Mouse (Mus musculus) ES-Bruce4 (cell line): ENCODE data around the gene Nelfe. TPM values are rescaled to one million over a fixed set of nuclear protein-coding genes. Genes with fewer than 3 reads are reported as not detected.

Source experiments
- H3K27ac ChIP-seq: 2 replicates; pipeline ENCODE4 v1.5.1; 2012; ENCODE audit warnings: low read length, inconsistent platforms; ENCODE audit not compliant: insufficient read depth
- H3K27me3 ChIP-seq: 2 replicates; pipeline ENCODE4 v1.6.1; 2012; ENCODE audit warnings: mild to moderate bottlenecking, low read length, inconsistent platforms; ENCODE audit not compliant: control insufficient read depth, poor library complexity, insufficient read depth, severe bottlenecking
- H3K36me3 ChIP-seq: 2 replicates; pipeline ENCODE4 v1.6.1; 2012; ENCODE audit warnings: inconsistent platforms, mild to moderate bottlenecking, low read length, moderate library complexity; ENCODE audit not compliant: control insufficient read depth, poor library complexity, insufficient read depth, severe bottlenecking
- H3K4me1 ChIP-seq: one replicate; pipeline ENCODE4 v1.8.1; 2011; ENCODE audit warnings: low read length; ENCODE audit not compliant: control insufficient read depth, insufficient read depth
- H3K4me3 ChIP-seq: 2 replicates; pipeline ENCODE4 v1.5.1; 2011; ENCODE audit warnings: low read depth, mild to moderate bottlenecking, low read length
- H3K9ac ChIP-seq: 2 replicates; pipeline ENCODE4 v1.6.1; 2012; ENCODE audit warnings: low read depth, mild to moderate bottlenecking, inconsistent platforms; ENCODE audit not compliant: poor library complexity, severe bottlenecking
- H3K9me3 ChIP-seq: replicated peaks from 2 replicates; pipeline ENCODE4 v1.6.1; 2012; ENCODE audit warnings: mild to moderate bottlenecking, low read length, inconsistent platforms; ENCODE audit not compliant: control insufficient read depth, poor library complexity, insufficient read depth, severe bottlenecking
- CTCF ChIP-seq: IDR thresholded peaks from one replicate; pipeline ENCODE4 v1.8.1; 2011; ENCODE audit warnings: low read depth, low read length
- EP300 ChIP-seq: IDR thresholded peaks from 2 replicates; pipeline ENCODE4 v1.6.1; 2011; ENCODE audit warnings: low read depth, low read length; ENCODE audit not compliant: insufficient read depth
- POLR2A ChIP-seq: IDR thresholded peaks from one replicate; pipeline ENCODE4 v1.8.1; 2011; ENCODE audit warnings: low read length; ENCODE audit not compliant: insufficient read depth
- polyA plus RNA-seq: library from polyadenylated mRNA; stranded (reverse); fragments of >200 nt; gene quantifications from 2 replicates; pipeline ENCODE4 v1.2.4, GENCODE M21; 2011; ENCODE audit warnings: low read depth; ENCODE audit not compliant: missing spikeins, insufficient read depth, insufficient read length

Gene Nelfe
- polyA plus RNA-seq, 1 experiment = 53.0 TPM

GRCm38 (mm10) chr17:34884704-34885103 lies 34.5 kb downstream of the Nelfe start:
- no peak overlapping the region for H3K4me3 ChIP-seq
- H3K27ac ChIP-seq = no peak overlapping the region
- no peak overlapping the region for H3K9ac ChIP-seq
- peaks cover 2% of the 10 kb centered on the region for H3K4me1 ChIP-seq
- no peak for TF ChIP-seq POLR2A
- TF ChIP-seq EP300 = no peak
- TF ChIP-seq CTCF = no peak
- no peaks in the 10 kb centered on the region for H3K27me3 ChIP-seq
- H3K36me3 ChIP-seq = no peaks in the 10 kb centered on the region
- H3K9me3 ChIP-seq = no peaks in the 10 kb centered on the region

- H3K4me3 ChIP-seq = no peak overlapping the region
- no peak overlapping the region for H3K9ac ChIP-seq
- TF ChIP-seq POLR2A = no peak
- TF ChIP-seq EP300 = no peak
- TF ChIP-seq CTCF = no peak
- H3K27ac ChIP-seq = no peak overlapping the region
- H3K36me3 ChIP-seq = no peaks in the 10 kb centered on the region
- H3K9me3 ChIP-seq = no peaks in the 10 kb centered on the region
- no peaks in the 10 kb centered on the region for H3K27me3 ChIP-seq
- H3K4me1 ChIP-seq = no peaks in the 10 kb centered on the region
Observed at GRCm38 (mm10) chr17:34885615-34886014, 35.4 kb downstream of the Nelfe start.

GRCm38 (mm10) chr17:34887942-34888341 lies 37.8 kb downstream of the Nelfe start:
- H3K9ac ChIP-seq = no peak overlapping the region
- H3K27ac ChIP-seq = no peak overlapping the region
- no peaks in the 10 kb centered on the region for H3K4me1 ChIP-seq
- TF ChIP-seq POLR2A (no peak), EP300 (no peak), CTCF (no peak)
- no peaks in the 10 kb centered on the region for H3K27me3 ChIP-seq
- no peaks in the 10 kb centered on the region for H3K9me3 ChIP-seq
- H3K4me3 ChIP-seq = no peak overlapping the region
- no peaks in the 10 kb centered on the region for H3K36me3 ChIP-seq

DNA sequence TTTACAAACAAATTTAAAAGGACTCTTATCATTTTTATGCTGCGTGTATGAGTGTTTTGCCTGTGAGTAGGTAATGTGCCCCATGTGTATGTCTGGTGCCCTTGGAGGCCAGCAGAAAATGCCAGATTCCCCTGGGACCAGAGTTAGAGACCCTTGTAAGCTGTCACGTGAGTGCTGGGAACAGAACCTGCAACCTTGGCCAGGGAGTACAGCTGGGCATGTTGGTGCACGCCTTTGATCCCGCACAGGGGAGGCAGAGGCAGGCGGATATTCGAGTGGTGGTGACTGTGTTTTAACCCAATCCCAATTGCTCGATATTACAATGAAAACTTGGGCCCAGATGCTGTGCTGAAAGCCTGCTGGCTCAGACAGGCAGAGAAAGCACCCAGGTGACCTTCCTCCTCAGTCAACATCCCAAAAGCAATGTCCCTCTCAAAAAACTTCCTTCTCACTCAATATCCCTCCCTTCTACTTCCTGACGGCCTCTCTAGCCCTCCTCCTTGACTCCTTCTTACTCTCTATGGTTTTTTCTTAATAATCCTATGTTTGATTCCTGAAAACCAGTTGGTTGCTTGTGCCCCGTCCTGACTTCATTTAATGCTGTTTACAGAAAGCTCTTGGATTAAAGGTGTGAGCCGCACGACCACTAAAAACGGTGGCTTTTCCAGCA lies 40.0 kb downstream of the Nelfe start:
- Histone ChIP-seq H3K4me3 (peak overlapping the region; percentile 31; the same call in 1 of the 2 replicates), H3K4me1 (peaks cover 2% of the 10 kb centered on the region), H3K27ac (peak overlapping the region; percentile 47), H3K9ac (peak overlapping the region; percentile 1), H3K36me3 (no peaks in the 10 kb centered on the region), H3K9me3 (no peaks in the 10 kb centered on the region), H3K27me3 (no peaks in the 10 kb centered on the region)
- TF ChIP-seq POLR2A (no peak), EP300 (no peak), CTCF (no peak)

DNA sequence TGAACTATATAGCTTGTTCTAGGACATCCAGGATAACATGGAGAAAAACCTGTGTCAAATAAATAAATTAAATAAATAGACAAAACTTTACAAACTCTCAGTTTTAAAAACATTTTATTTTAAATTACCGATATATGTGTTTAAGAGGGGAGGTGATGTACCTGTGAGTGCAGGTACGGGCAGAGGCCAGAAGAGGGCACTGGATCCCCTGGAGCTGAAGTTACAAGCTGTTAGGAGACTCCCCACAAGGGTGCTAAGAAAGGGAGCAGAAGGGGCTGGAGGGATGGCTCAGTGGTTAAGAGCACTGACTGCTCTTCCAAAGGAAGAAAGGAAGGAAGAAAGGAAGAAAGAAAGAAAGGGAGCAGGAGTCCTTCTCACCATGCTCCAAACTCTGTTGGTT lies 41.2 kb downstream of the Nelfe start:
- Histone ChIP-seq H3K27me3 (no peaks in the 10 kb centered on the region), H3K36me3 (no peaks in the 10 kb centered on the region)

GRCm38 (mm10) chr17:34893072-34893824 lies 43.1 kb downstream of the Nelfe start:
- peak overlapping the region; percentile 8; the same call in 1 of the 2 replicates for H3K9ac ChIP-seq
- peak overlapping the region; percentile 84 for H3K27ac ChIP-seq

More for the DNA sequence above, 41.2 kb downstream of the Nelfe start:
- H3K9me3 ChIP-seq = no peaks in the 10 kb centered on the region
- TF ChIP-seq POLR2A (no peak), CTCF (peak; percentile 69), EP300 (no peak)
- H3K9ac ChIP-seq = no peak overlapping the region
- no peak overlapping the region for H3K4me3 ChIP-seq
- H3K4me1 ChIP-seq = peaks cover 2% of the 10 kb centered on the region
- H3K27ac ChIP-seq = no peak overlapping the region

More at GRCm38 (mm10) chr17:34893072-34893824, 43.1 kb downstream of the Nelfe start:
- TF ChIP-seq CTCF = no peak
- peak; percentile 61; the same call in 1 of the 2 replicates for TF ChIP-seq EP300
- Histone ChIP-seq H3K4me1 (peaks cover 2% of the 10 kb centered on the region), H3K9me3 (no peaks in the 10 kb centered on the region), H3K4me3 (no peak overlapping the region), H3K36me3 (no peaks in the 10 kb centered on the region), H3K27me3 (no peaks in the 10 kb centered on the region)
